Mouse (Mus musculus) CD4-positive, CD25-positive, alpha-beta regulatory T cell, adult 4 months (primary cell): ENCODE data around the gene Kcnip1. TPM values are rescaled to one million over a fixed set of nuclear protein-coding genes. Genes with fewer than 3 reads are reported as not detected.

Experiments used
- ATAC-seq: one replicate; pipeline ENCODE4 v1.8.0; 2017
- polyA plus RNA-seq, 2 experiments: library from polyadenylated mRNA; unstranded; fragments of 100-300 nt; shearing (Covaris generic); gene quantifications; one replicate each; pipeline ENCODE4 v1.2.1; 2017

Gene Kcnip1
- polyA plus RNA-seq, 2 experiments from 2014 or later: not detected

- no peak for ATAC-seq
Observed at GRCm38 (mm10) chr11:33890382-33890781, 102.6 kb downstream of the Kcnip1 start.

DNA sequence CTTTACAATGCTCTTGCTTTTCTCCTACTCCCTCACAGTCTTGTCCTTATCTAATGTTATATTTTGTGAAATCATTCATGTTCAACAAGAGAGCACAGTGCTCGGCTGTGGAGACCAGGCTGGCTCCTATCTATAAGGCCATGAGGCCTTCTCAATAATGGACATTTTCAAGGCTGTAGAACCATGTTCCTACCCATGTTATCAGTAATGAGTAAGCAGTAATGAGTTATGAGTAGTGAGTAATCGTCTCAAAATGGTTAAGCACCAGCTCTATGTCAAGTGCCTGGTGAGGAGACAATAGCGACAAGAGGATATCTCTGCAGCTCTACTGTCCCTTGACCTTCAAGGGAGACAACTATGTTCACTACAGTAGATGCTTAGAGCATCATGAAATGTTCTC lies 105.3 kb downstream of the Kcnip1 start:
- ATAC-seq: no peak

DNA sequence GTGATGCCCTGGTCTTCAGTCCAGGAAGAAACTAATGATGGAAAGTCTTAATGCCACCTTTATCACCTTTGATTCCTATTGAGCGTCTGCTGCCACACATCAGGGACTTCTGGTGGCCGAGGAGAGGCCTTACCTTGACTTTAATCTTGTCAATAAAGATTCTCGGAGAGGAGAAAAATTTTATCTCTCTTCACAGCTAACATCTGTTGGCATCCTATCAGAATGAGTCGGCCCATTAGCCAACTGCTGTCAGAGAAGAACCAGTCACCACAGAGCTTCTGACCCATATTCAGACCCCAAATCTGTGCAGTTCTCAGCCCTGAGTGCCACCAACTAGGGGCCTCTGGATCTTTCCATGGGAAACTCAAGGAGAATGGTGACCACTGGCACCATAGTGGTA lies 107.0 kb downstream of the Kcnip1 start:
- ATAC-seq: no peak

GRCm38 (mm10) chr11:33882731-33883328 lies 110.1 kb downstream of the Kcnip1 start:
- ATAC-seq: no peak

DNA sequence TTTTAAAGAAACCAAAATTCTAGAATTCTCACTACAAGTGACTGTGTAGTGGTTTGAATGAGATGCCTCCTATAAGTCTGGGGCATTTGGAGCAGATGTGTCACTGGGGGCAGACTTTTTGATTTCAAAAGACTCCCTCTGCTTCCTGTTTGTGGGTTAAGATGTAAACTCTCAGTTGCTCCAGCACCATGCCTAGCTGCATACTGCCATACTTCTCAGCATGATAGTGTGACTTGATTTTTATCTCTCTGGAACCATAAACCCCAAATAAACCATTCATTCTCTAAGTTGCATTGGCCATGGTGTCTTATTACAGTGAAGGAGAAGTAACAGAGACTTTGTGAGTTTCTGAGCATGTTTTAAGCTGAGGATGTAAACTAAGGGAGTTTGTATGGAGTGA lies 118.0 kb downstream of the Kcnip1 start:
- ATAC-seq: no peak

GRCm38 (mm10) chr11:33873071-33873781 lies 119.7 kb downstream of the Kcnip1 start:
- ATAC-seq: no peak

DNA sequence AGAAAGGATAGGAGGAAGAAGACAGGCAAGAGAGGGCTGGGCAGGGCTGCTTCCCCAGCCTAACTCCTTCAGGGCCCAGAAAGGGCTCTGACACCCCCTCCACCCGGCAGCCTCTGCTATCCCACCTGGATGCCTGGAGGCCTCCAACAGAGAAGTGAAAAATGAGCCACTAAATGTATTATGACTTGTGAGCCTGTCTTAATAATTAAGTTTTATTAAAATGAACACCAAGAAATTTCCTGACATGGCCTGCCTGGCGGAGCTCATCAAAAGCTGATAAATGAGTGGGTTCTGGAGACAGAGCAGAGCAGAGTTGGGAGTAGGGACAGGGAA lies 120.3 kb downstream of the Kcnip1 start:
- no peak for ATAC-seq

GRCm38 (mm10) chr11:33871998-33872715 lies 120.8 kb downstream of the Kcnip1 start:
- ATAC-seq: no peak

GRCm38 (mm10) chr11:33870246-33870645 lies 122.7 kb downstream of the Kcnip1 start:
- no peak for ATAC-seq

- ATAC-seq: no peak
Observed at GRCm38 (mm10) chr11:33869559-33869958, 123.4 kb downstream of the Kcnip1 start.

DNA sequence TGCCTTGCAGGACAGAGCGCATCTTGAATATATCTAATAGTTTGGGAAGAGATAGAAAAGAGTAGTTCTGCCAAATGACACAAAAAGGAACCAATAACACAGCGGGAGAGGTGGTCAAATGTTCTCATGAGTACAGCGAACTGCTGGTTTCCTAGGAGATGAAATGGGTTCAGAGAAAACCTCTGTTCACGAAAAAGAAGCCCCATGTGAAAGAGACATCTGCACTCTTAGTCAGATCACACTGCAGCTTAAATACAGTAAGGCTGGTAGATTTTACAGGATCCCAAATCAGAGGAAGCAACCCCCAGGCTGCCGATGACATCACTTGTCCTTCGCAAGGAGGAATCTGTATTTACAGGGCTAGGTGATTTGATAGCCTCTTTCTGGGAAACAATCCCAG lies 126.2 kb downstream of the Kcnip1 start:
- no peak for ATAC-seq

- no peak for ATAC-seq
Observed at GRCm38 (mm10) chr11:33864245-33864644, 128.7 kb downstream of the Kcnip1 start.

DNA sequence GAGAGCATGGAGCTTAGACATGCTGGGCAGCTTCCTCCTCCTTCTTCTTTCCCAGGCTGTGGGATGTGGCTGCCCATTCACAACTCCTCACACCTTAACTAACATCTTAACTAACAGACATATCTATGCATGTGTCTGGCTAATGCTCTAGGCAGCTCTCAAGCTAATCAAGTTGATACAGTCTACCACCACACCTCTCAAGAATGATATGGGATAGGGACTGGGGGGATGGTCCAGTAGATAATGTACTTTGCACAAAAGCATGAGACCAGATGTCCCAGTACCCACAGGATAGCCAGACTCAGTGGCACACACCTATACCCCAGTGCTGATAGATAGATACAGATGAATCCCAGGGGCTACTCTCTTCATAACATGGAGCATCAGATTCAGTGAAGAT lies 131.1 kb downstream of the Kcnip1 start:
- no peak for ATAC-seq

- ATAC-seq: no peak
Observed at GRCm38 (mm10) chr11:33860905-33861582, 131.9 kb downstream of the Kcnip1 start.

DNA sequence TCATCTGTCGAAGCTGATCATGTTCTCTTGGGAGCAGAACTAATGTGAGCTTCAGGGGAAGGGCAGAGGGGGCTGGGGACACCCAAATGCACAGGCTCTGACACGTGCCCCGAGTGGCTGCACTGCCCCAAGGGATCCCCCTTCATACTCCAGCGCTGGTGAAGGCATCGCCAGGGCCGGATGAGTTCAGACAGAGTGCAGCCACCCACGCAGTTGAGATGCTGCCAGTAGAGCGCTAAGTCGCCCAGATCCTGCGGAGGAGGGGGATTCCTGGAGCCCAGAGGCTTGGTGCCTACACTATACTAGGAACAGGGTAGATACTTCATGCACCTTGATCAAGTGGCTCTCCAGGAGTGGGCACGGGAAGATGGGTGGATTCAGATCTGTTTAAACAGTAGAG lies 143.3 kb downstream of the Kcnip1 start:
- ATAC-seq: no peak

GRCm38 (mm10) chr11:33848685-33849084 lies 144.3 kb downstream of the Kcnip1 start:
- no peak for ATAC-seq

GRCm38 (mm10) chr11:33845931-33846330 lies 147.0 kb downstream of the Kcnip1 start:
- no peak for ATAC-seq

DNA sequence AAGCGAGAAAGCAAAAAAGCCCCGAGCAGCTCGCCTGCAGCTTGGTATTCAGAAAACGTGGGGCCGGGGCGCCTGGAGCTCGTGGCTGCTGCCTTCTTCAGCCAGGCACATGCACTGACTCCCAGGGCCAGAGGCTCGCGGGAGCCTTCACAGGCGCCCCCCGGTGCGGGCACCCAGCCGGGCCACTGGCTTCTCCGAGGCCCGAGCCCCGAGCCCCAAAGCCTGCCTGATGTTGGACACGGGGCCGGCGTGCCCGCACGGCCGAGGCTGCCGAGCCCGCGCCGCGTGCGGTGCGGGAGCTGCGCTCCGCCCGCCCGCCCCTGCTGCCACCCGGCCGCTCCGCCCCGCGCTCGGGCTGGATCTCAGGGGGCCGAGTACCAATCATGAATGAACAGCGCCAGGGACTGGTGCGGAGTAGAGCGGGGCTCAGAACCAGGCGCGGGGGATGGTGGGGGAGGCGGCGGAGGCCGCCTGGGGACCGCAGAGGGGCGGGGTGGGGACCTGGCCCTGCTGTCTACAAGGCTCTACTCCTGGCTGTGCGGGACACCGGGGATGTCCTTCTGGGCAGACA lies 149.6 kb downstream of the Kcnip1 start:
- no peak for ATAC-seq

GRCm38 (mm10) chr11:33839049-33839448 lies 153.9 kb downstream of the Kcnip1 start:
- ATAC-seq: no peak

DNA sequence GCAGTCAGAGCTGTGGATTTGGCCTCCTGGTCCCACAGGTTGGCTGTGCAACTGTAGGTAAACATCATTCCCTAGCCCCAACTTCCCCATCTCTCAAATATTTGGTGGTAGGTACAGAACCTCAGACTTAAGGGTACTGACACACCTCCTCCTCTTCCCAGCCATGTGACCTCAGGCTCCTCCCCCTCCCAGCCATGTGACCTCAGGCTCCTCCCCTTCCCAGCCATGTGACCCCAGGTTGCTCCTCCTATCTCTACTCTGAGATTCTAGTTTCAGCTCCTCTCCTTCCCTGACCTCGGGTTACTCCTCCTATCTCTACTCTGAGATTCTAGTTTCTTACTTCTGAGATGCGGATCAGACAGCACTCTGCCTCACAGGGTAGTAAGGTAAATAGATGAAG lies 163.2 kb downstream of the Kcnip1 start:
- no peak for ATAC-seq

- ATAC-seq: no peak
Observed at GRCm38 (mm10) chr11:33827829-33828206, 165.1 kb downstream of the Kcnip1 start.

DNA sequence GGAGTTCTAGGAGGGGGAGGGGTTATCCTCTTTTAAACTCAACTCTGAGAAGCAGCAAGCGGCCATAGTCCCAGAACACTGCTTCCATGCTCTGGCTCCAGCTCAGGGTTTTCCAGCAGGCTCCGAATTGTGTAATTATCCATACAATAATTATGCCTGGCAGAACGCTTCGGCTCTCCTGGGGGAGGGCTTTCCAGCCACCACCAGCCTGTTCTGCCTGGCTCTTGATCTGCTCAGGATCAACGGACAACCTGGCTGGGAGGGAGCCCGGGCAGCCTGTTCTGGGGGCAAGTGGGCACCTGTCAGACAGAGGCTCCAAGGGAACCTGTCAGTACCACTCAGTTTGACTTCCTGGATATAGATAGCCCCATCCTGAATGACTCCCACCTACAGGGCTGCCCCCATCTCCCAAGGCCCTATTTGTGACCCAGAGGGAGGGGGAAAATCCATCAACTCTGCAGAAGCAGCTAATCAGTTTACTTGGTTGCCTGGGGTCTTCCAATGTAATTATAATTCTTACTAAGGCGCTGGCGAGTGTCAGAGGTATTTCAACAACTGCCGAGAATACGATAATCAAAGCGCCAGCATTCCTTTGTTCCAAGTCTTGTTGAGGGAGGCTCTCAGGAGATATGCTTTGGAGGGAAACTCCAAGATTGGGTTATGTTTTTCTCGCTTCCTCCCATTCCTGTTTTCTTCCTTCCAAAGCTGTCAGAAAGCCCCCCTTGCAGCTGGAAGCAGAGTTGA lies 165.7 kb downstream of the Kcnip1 start:
- ATAC-seq: no peak
